Mouse (Mus musculus) testis, adult 2 months (tissue): ENCODE data around the gene Sars.

ENCODE experiments used
- CTCF ChIP-seq: fragments of 200-500 bp; IDR thresholded peaks from 2 replicates; pipeline ENCODE4 v1.5.1; 2012; ENCODE audit warnings: low read depth, mild to moderate bottlenecking, inconsistent platforms, low read length, moderate library complexity; ENCODE audit not compliant: control insufficient read depth, insufficient read depth, insufficient replicate concordance
- POLR2A ChIP-seq: fragments of 200-500 bp; IDR thresholded peaks from 2 replicates; pipeline ENCODE4 v1.6.1; 2012; ENCODE audit warnings: low read depth, mild to moderate bottlenecking, inconsistent platforms, low read length, moderate library complexity; ENCODE audit not compliant: control insufficient read depth

- TF ChIP-seq POLR2A: no peak
- no peak for TF ChIP-seq CTCF
Measured at GRCm38 (mm10) chr3:108489968-108490367, 45.0 kb upstream of the Sars start.
